26 mouse cellular contexts compared by ENCODE assay signal in the genomic region with DNA sequence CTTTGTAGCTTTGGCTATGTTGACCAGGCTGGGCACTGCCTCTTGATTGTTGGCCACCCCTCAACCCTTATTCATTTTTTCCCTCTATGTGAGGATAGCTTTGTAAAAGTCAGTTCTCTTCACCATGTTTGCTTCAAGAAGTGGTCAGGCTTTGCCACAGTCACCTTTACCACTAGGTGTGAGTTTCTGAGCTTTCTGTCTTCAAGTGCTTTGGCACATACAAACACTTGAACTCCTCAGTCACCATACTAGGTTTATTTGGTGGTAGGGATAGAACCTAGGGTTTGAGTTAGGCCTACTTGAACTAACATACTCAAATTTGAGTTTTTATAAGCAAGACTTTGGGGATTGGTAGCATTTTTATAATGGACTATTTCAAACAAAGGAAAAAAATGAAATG. TPM values are rescaled to one million over a fixed set of nuclear protein-coding genes. Genes with fewer than 3 reads are reported as not detected.
DNase-seq lines count a peak whose midpoint lies in the region; ATAC-seq and TF ChIP-seq lines count a peak whose summit lies in the region.
"Had no signal": no experiment of that assay in that cellular context is flagged by ENCODE, and none has a peak within 500 bp of the region (broad histone marks: within the 10 kb centered on the region; RNA-seq: fewer than 3 reads in every experiment).

No protein-coding gene starts in this region.

- H3K27ac ChIP-seq in heart, embryonic 13.5 days (replicated peaks) = 0 out of 2 replicates have a peak overlapping the region, but pooled peaks have one; percentile 8
- no peak overlapping the region; the same call in 1 of the 2 replicates for H3K27ac ChIP-seq in MEL (ENCODE audit: control insufficient read depth, low read depth, low read length)
- H3K27ac ChIP-seq in liver, embryonic 15.5 days (replicated peaks) = peak overlapping the region; percentile 54
- H3K27ac ChIP-seq: hindbrain, embryonic 14.5 days; limb, embryonic 15.5 days; midbrain, embryonic 13.5 days; neural tube, embryonic 12.5 days had no signal

- TF ChIP-seq EP300 in MEL (IDR thresholded peaks at IDR 0.05; ENCODE audit: low read depth in 1 of 2, low read length in 2 of 2) = no peak

- no peak for TF ChIP-seq POLR2A in MEL (IDR thresholded peaks at IDR 0.05; ENCODE audit: control insufficient read depth in 1 of 2, insufficient read depth in 1 of 2, low read depth in 1 of 2, low read length in 2 of 2, poor library complexity in 1 of 2)

- no peak for DNase-seq in heart, postnatal 14 days
- DNase-seq in A20 (ENCODE audit: low read depth, low spot score) (peak; percentile 43), MEL (ENCODE audit: low read depth, low spot score) (peak; percentile 51)
- no peak for DNase-seq in lung, postnatal 36 days
- DNase-seq in cerebellum, adult 8-10 months = no peak
- DNase-seq: cerebellum, adult 2 months; gastrocnemius, postnatal 36 days; heart, postnatal 36 days; kidney, adult 11 months; kidney, postnatal 10 days; right cerebral cortex, adult 18-20 months; thymus, postnatal 25 days had no signal

- H3K4me3 ChIP-seq in heart, embryonic 13.5 days = no peak overlapping the region
- no peak overlapping the region; a peak in 1 of 4 replicates for H3K4me3 ChIP-seq in MEL (ENCODE audit: control insufficient read depth in 1 of 2, insufficient read depth in 1 of 2, low read depth in 2 of 2, low read length in 2 of 2)
- H3K4me3 ChIP-seq in liver, embryonic 15.5 days (replicated peaks) = no peak overlapping the region
- H3K4me3 ChIP-seq: limb, embryonic 15.5 days; midbrain, embryonic 13.5 days; neural tube, embryonic 12.5 days had no signal

- ATAC-seq in heart, embryonic 13.5 days (ENCODE audit: extremely low read depth, insufficient number of reproducible peaks, low FRiP score, low TSS enrichment) = no peak
- ATAC-seq in liver, embryonic 15.5 days (ENCODE audit: insufficient read depth) = no peak
- ATAC-seq: forebrain, embryonic 16.5 days; lung, postnatal 0 days; midbrain, embryonic 13.5 days had no signal

- TF ChIP-seq RAD21 in MEL (IDR thresholded peaks at IDR 0.05; ENCODE audit: low read depth, low read length) = no peak

- H3K79me2 ChIP-seq in MEL (ENCODE audit: control insufficient read depth, insufficient read depth, low read length, poor library complexity) = peaks cover 92% of the 10 kb centered on the region

- no peaks in the 10 kb centered on the region for H3K9me3 ChIP-seq in heart, embryonic 13.5 days
- H3K9me3 ChIP-seq in MEL (replicated peaks; ENCODE audit: insufficient read depth, low read length) = no peaks in the 10 kb centered on the region
- no peaks in the 10 kb centered on the region for H3K9me3 ChIP-seq in liver, embryonic 15.5 days (replicated peaks)
- H3K9me3 ChIP-seq: limb, embryonic 15.5 days; midbrain, embryonic 13.5 days; neural tube, embryonic 12.5 days had no signal

- H3K4me2 ChIP-seq in heart, embryonic 13.5 days = no peak overlapping the region
- peak overlapping the region; percentile 32 for H3K4me2 ChIP-seq in liver, embryonic 15.5 days
- H3K4me2 ChIP-seq: hindbrain, embryonic 14.5 days; limb, embryonic 15.5 days; midbrain, embryonic 13.5 days; neural tube, embryonic 12.5 days had no signal

- no peak overlapping the region for H3K9ac ChIP-seq in heart, embryonic 13.5 days
- H3K9ac ChIP-seq in MEL (ENCODE audit: control insufficient read depth, low read depth, low read length, poor library complexity, severe bottlenecking) = peak overlapping the region; percentile 45
- no peak overlapping the region for H3K9ac ChIP-seq in liver, embryonic 15.5 days
- H3K9ac ChIP-seq: hindbrain, embryonic 14.5 days; limb, embryonic 15.5 days; midbrain, embryonic 13.5 days; neural tube, embryonic 12.5 days had no signal

- no peaks in the 10 kb centered on the region for H3K27me3 ChIP-seq in heart, embryonic 13.5 days (replicated peaks)
- H3K27me3 ChIP-seq in MEL (ENCODE audit: control insufficient read depth in 1 of 2, insufficient read depth in 2 of 2, low read length in 2 of 2) = no peaks in the 10 kb centered on the region
- H3K27me3 ChIP-seq in liver, embryonic 15.5 days = no peaks in the 10 kb centered on the region
- H3K27me3 ChIP-seq: limb, embryonic 15.5 days; midbrain, embryonic 13.5 days; neural tube, embryonic 12.5 days had no signal

- H3K4me1 ChIP-seq in heart, embryonic 13.5 days = peaks cover 61% of the 10 kb centered on the region
- peaks cover 26 to 28% of the 10 kb centered on the region in 2 experiments for H3K4me1 ChIP-seq in MEL (ENCODE audit: control insufficient read depth in 1 of 2, insufficient read depth in 2 of 2, low read length in 2 of 2)
- peaks cover 65% of the 10 kb centered on the region for H3K4me1 ChIP-seq in liver, embryonic 15.5 days (replicated peaks)

- TF ChIP-seq CTCF in MEL (IDR thresholded peaks at IDR 0.05 in 2 of 3, conservative IDR thresholded peaks at IDR 0.05 in 1 of 3; ENCODE audit: control insufficient read depth in 1 of 3, insufficient read depth in 1 of 3, low read depth in 2 of 3, low read length in 3 of 3, poor library complexity in 1 of 3, severe bottlenecking in 1 of 3) = no peak

- no peaks in the 10 kb centered on the region; the same call in 1 of the 2 replicates for H3K36me3 ChIP-seq in heart, embryonic 13.5 days
- peaks cover 43 to 69% of the 10 kb centered on the region in 2 experiments for H3K36me3 ChIP-seq in MEL (ENCODE audit: control insufficient read depth in 1 of 2, insufficient read depth in 2 of 2, low read length in 2 of 2)
- peaks cover 7% of the 10 kb centered on the region for H3K36me3 ChIP-seq in liver, embryonic 15.5 days (replicated peaks)
- H3K36me3 ChIP-seq: limb, embryonic 15.5 days; midbrain, embryonic 13.5 days had no signal

- intact Hi-C loops in heart, postnatal 14 days (cut with DNase I) = no loop called here

TF ChIP-seq in MEL, 35 proteins besides CTCF, POLR2A, EP300 and RAD21:
- TF ChIP-seq SIN3A (IDR thresholded peaks at IDR 0.05; ENCODE audit: low read length) (0 out of 2 replicates have a peak, but pooled peaks have one; percentile 2), ZKSCAN1 (IDR thresholded peaks at IDR 0.05; ENCODE audit: low read depth, low read length) (no peak)

RNA-seq across cellular contexts. Expression of a gene that starts 14.4 kb away (rescaled TPM):
- 440 and 506 TPM in 2 replicates for polyA plus RNA-seq in heart, embryonic 13.5 days (2015; fragmentation: Nextera tagmentation; extraction: Ambion mirVana)
- total RNA-seq in heart, postnatal 14 days (2021) = 100 to 1,000 TPM; 228 to 255 TPM
- total RNA-seq in MEL (2012; rRNA removed) = 868 and 882 TPM in 2 replicates
- 1,000 to 10,000 TPM in 1 of 2 experiments, 100 to 1,000 TPM in 1; 722 to 2,287 TPM for polyA plus RNA-seq in MEL (2012; ENCODE audit: insufficient read depth in 1 of 2, insufficient read length in 2 of 2, low read depth in 1 of 2, low replicate concordance in 2 of 2, missing spikeins in 1 of 2)
- 476 and 487 TPM in 2 replicates for polyA plus RNA-seq in liver, embryonic 15.5 days (2015; fragmentation: Nextera tagmentation; extraction: Ambion mirVana)

RNA-seq across cellular contexts. Expression of a gene that starts 23.0 kb away (rescaled TPM):
- polyA plus RNA-seq in heart, embryonic 13.5 days (2015; fragmentation: Nextera tagmentation; extraction: Ambion mirVana) = 1.9 and 2.5 TPM in 2 replicates
- not detected for total RNA-seq in heart, postnatal 14 days (2021)
- total RNA-seq in MEL (2012; rRNA removed) = not detected in 2 replicates
- under 1 TPM in 1 of 2 experiments, not detected in 1; 0.22 TPM for polyA plus RNA-seq in MEL (2012; ENCODE audit: insufficient read depth in 1 of 2, insufficient read length in 2 of 2, low read depth in 1 of 2, low replicate concordance in 2 of 2, missing spikeins in 1 of 2)
- polyA plus RNA-seq in liver, embryonic 15.5 days (2015; fragmentation: Nextera tagmentation; extraction: Ambion mirVana) = 0.36 and 0.47 TPM in 2 replicates
- total RNA-seq: common myeloid progenitor, adult 5-6 weeks; gastrocnemius, postnatal 36 days; heart, postnatal 36 days; layer of hippocampus, adult 18-20 months; layer of hippocampus, postnatal 25 days; left cerebral cortex, postnatal 14 days; megakaryocyte, adult 5-6 weeks had no signal
- polyA plus RNA-seq: cerebellum, adult 2 months; small intestine, adult 2 months had no signal

RNA-seq across cellular contexts. Expression of a gene that starts 52.6 kb away (rescaled TPM):
- 2.0 and 2.1 TPM in 2 replicates for polyA plus RNA-seq in heart, embryonic 13.5 days (2015; fragmentation: Nextera tagmentation; extraction: Ambion mirVana)
- 1 to 10 TPM in 1 of 2 experiments, under 1 TPM in 1; 0.22 to 1.1 TPM for total RNA-seq in heart, postnatal 14 days (2021)
- 17.9 and 20.4 TPM in 2 replicates for total RNA-seq in MEL (2012; rRNA removed)
- 10 to 100 TPM in 1 of 2 experiments, not detected in 1; 18.6 TPM for polyA plus RNA-seq in MEL (2012; ENCODE audit: insufficient read depth in 1 of 2, insufficient read length in 2 of 2, low read depth in 1 of 2, low replicate concordance in 2 of 2, missing spikeins in 1 of 2)
- 2.0 and 2.4 TPM in 2 replicates for polyA plus RNA-seq in liver, embryonic 15.5 days (2015; fragmentation: Nextera tagmentation; extraction: Ambion mirVana)

Comparison
In these comparisons a context has a peak if more than half of its experiments do, and no peak if none do; other contexts are left out.
1. DNase-seq: peak in A20 (single experiment) and MEL (single experiment); none in heart, postnatal 14 days (0 of 2), lung, postnatal 36 days (single experiment) and cerebellum, adult 8-10 months (single experiment).